Mouse (Mus musculus) limb, embryonic 13.5 days (tissue): ENCODE data around the gene Snai1. TPM values are rescaled to one million over a fixed set of nuclear protein-coding genes. Genes with fewer than 3 reads are reported as not detected.

ENCODE experiments used
- ATAC-seq: fragments of 200-750 bp; cut with Nextera tagmentation; 2 replicates; pipeline ENCODE4 v1.8.0; 2017; ENCODE audit warnings: low read depth, moderate number of reproducible peaks, moderate TSS enrichment; ENCODE audit not compliant: low FRiP score
- H3K27ac ChIP-seq: fragments of 300-500 bp; sonication (generic); 2 replicates; pipeline ENCODE4 v1.5.1; 2015; ENCODE audit warnings: inconsistent platforms, mild to moderate bottlenecking, moderate library complexity
- H3K27me3 ChIP-seq: fragments of 300-500 bp; sonication (generic); 2 replicates; pipeline ENCODE4 v1.6.1; 2015; ENCODE audit warnings: mild to moderate bottlenecking, inconsistent platforms
- H3K36me3 ChIP-seq: fragments of 300-500 bp; sonication (generic); 2 replicates; pipeline ENCODE4 v1.6.1; 2015; ENCODE audit warnings: inconsistent platforms, mild to moderate bottlenecking, moderate library complexity
- H3K4me1 ChIP-seq: fragments of 300-500 bp; sonication (generic); 2 replicates; pipeline ENCODE4 v1.6.1; 2015; ENCODE audit warnings: inconsistent platforms
- H3K4me2 ChIP-seq: fragments of 300-500 bp; sonication (generic); replicated peaks from 2 replicates; pipeline ENCODE4 v1.6.1; 2015; ENCODE audit warnings: inconsistent platforms, mild to moderate bottlenecking, moderate library complexity
- H3K4me3 ChIP-seq: fragments of 300-500 bp; sonication (generic); 2 replicates; pipeline ENCODE4 v1.5.1; 2015; ENCODE audit warnings: moderate library complexity, mild to moderate bottlenecking, inconsistent platforms
- H3K9ac ChIP-seq: fragments of 300-500 bp; sonication (generic); 2 replicates; pipeline ENCODE4 v1.6.1; 2015; ENCODE audit warnings: mild to moderate bottlenecking, inconsistent platforms
- H3K9me3 ChIP-seq: fragments of 300-500 bp; sonication (generic); 2 replicates; pipeline ENCODE4 v1.6.1; 2016; ENCODE audit warnings: inconsistent platforms
- WGBS: fragments of 180-500 bp; shearing (Covaris S2); methylation state at CpG from one replicate; pipeline ENCODE4 v1.1.7; 2015; 5-methylcytosine and 5-hydroxymethylcytosine counted together
- polyA plus RNA-seq: library from polyadenylated mRNA; unstranded; fragments of >200 nt; fragmentation: Nextera tagmentation; extraction: Ambion mirVana; gene quantifications from 2 replicates; pipeline ENCODE4 v1.2.1, GENCODE M21; 2015

Snai1 gene
- polyA plus RNA-seq, 1 experiment from 2014 or later = 72.6 TPM

GRCm38 (mm10) chr2:167577186-167577785 is 39.3 kb downstream of the Snai1 start:
- no peak for ATAC-seq
- Histone ChIP-seq H3K4me3 (no peak overlapping the region), H3K27ac (no peak overlapping the region), H3K4me2 (no peak overlapping the region), H3K36me3 (no peaks in the 10 kb centered on the region), H3K9ac (no peak overlapping the region), H3K9me3 (no peaks in the 10 kb centered on the region), H3K4me1 (peaks cover 11% of the 10 kb centered on the region), H3K27me3 (no peaks in the 10 kb centered on the region)
- WGBS = 62% methylated on average over 9 of the region's 9 CpGs

GRCm38 (mm10) chr2:167578521-167578920 is 40.5 kb downstream of the Snai1 start:
- H3K27ac ChIP-seq = no peak overlapping the region

GRCm38 (mm10) chr2:167583161-167583952 is 45.4 kb downstream of the Snai1 start:
- no peaks in the 10 kb centered on the region for H3K9me3 ChIP-seq
- H3K4me1 ChIP-seq = peaks cover 47% of the 10 kb centered on the region
- no peak overlapping the region for H3K4me3 ChIP-seq
- 0 out of 2 replicates have a peak, but pooled peaks have one; percentile 22 for ATAC-seq
- H3K9ac ChIP-seq = no peak overlapping the region
- H3K27me3 ChIP-seq = no peaks in the 10 kb centered on the region
- no peaks in the 10 kb centered on the region for H3K36me3 ChIP-seq
- peak overlapping the region; percentile 40 for H3K27ac ChIP-seq
- 10% methylated on average over 10 of the region's 10 CpGs for WGBS
- no peak overlapping the region for H3K4me2 ChIP-seq

More at GRCm38 (mm10) chr2:167578521-167578920, 40.5 kb downstream of the Snai1 start:
- Histone ChIP-seq H3K9me3 (no peaks in the 10 kb centered on the region), H3K9ac (no peak overlapping the region), H3K27me3 (no peaks in the 10 kb centered on the region), H3K4me2 (no peak overlapping the region), H3K4me1 (peaks cover 23% of the 10 kb centered on the region), H3K4me3 (no peak overlapping the region), H3K36me3 (no peaks in the 10 kb centered on the region)
- no peak for ATAC-seq
- WGBS = 35% methylated on average over 5 of the region's 5 CpGs

- Histone ChIP-seq H3K9me3 (no peaks in the 10 kb centered on the region), H3K36me3 (no peaks in the 10 kb centered on the region), H3K27ac (0 out of 2 replicates have a peak overlapping the region, but pooled peaks have one; percentile 33), H3K9ac (no peak overlapping the region), H3K27me3 (no peaks in the 10 kb centered on the region), H3K4me2 (no peak overlapping the region), H3K4me3 (no peak overlapping the region), H3K4me1 (peaks cover 54% of the 10 kb centered on the region)
- WGBS = 74% methylated on average over 2 of the region's 2 CpGs
- no peak for ATAC-seq
Observed at GRCm38 (mm10) chr2:167585273-167585672, 47.3 kb downstream of the Snai1 start.

GRCm38 (mm10) chr2:167586041-167586440 is 48.0 kb downstream of the Snai1 start:
- Histone ChIP-seq H3K9ac (0 out of 2 replicates have a peak overlapping the region, but pooled peaks have one; percentile 5), H3K4me1 (peaks cover 59% of the 10 kb centered on the region), H3K4me2 (no peak overlapping the region), H3K9me3 (no peaks in the 10 kb centered on the region), H3K27me3 (no peaks in the 10 kb centered on the region), H3K27ac (0 out of 2 replicates have a peak overlapping the region, but pooled peaks have one; percentile 2), H3K36me3 (no peaks in the 10 kb centered on the region), H3K4me3 (no peak overlapping the region)
- WGBS = 17% methylated on average over 8 of the region's 8 CpGs
- no peak for ATAC-seq

- no peak overlapping the region for H3K4me2 ChIP-seq
- no peak overlapping the region for H3K4me3 ChIP-seq
- H3K27ac ChIP-seq = no peak overlapping the region
- H3K9ac ChIP-seq = no peak overlapping the region
- no peak for ATAC-seq
- H3K36me3 ChIP-seq = no peaks in the 10 kb centered on the region
- 20% methylated on average over 9 of the region's 9 CpGs for WGBS
- H3K9me3 ChIP-seq = no peaks in the 10 kb centered on the region
- peaks cover 64% of the 10 kb centered on the region for H3K4me1 ChIP-seq
- no peaks in the 10 kb centered on the region for H3K27me3 ChIP-seq
Observed at GRCm38 (mm10) chr2:167586976-167587375, 49.0 kb downstream of the Snai1 start.

- no peak overlapping the region for H3K4me3 ChIP-seq
- no peak for ATAC-seq
- no peaks in the 10 kb centered on the region for H3K36me3 ChIP-seq
- H3K9me3 ChIP-seq = no peaks in the 10 kb centered on the region
- no peaks in the 10 kb centered on the region for H3K27me3 ChIP-seq
- peak overlapping the region; percentile 14 for H3K9ac ChIP-seq
- peak overlapping the region; percentile 17; the same call in 1 of the 2 replicates for H3K4me2 ChIP-seq
- peaks cover 55% of the 10 kb centered on the region for H3K4me1 ChIP-seq
- peak overlapping the region; percentile 35; the same call in 1 of the 2 replicates for H3K27ac ChIP-seq
- WGBS = 18% methylated on average over 21 of the region's 21 CpGs
Observed at GRCm38 (mm10) chr2:167588774-167589577, 51.0 kb downstream of the Snai1 start.

Other genes starting within 250 kb of the Snai1 start
- 10.1 and 13.9 TPM in 2 replicates for gene B4galt5, start 189.0 kb upstream of the Snai1 start, polyA plus RNA-seq
- 23.2 and 23.8 TPM in 2 replicates for gene Slc9a8, start 116.5 kb upstream of the Snai1 start, polyA plus RNA-seq
- 90.8 and 93.6 TPM in 2 replicates for gene Rnf114, start 45.5 kb upstream of the Snai1 start, polyA plus RNA-seq
- 13.4 and 14.5 TPM in 2 replicates for gene Spata2, start 45.3 kb upstream of the Snai1 start, polyA plus RNA-seq
- gene Ube2v1, start 93.9 kb downstream of the Snai1 start, polyA plus RNA-seq = 268 and 284 TPM in 2 replicates
- gene Gm20431, start 123.3 kb downstream of the Snai1 start, polyA plus RNA-seq = 6.2 and 11.2 TPM in 2 replicates
- 2.3 and 3.4 TPM in 2 replicates for gene Cebpb, start 150.7 kb downstream of the Snai1 start, polyA plus RNA-seq
- gene Tmem189, start 151.6 kb downstream of the Snai1 start, polyA plus RNA-seq = 35.7 and 40.1 TPM in 2 replicates